In the genomic region with DNA sequence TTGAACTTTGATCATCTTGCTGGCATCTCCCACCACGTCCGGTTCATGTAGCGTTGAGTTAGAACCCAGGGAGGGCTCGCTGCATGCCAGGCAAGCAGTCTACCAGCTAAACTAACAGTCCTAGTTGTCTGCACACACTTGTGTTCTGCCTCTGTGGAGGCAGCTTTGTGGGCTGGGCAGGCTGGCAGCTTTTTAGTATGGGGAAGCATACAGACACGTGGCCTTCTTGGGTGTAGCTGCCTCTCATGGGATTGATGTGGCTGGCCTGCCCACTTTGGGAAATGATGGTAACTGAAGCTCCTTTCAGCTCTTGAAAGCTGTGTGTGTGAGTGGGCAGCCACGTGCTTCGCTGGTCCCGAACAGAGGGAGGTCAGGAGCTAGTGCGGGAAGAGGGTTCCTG, we compare ENCODE assay signal across 35 mouse cellular contexts. TPM values are rescaled to one million over a fixed set of nuclear protein-coding genes. Genes with fewer than 3 reads are reported as not detected.
"Had no signal": no experiment of that assay in that cellular context is flagged by ENCODE, and none has a peak within 500 bp of the region (broad histone marks: within the 10 kb centered on the region; RNA-seq: fewer than 3 reads in every experiment).

No protein-coding gene starts in this region.

- H3K27me3 ChIP-seq: heart, embryonic 13.5 days; heart, embryonic 15.5 days; hindbrain, embryonic 12.5 days; intestine, embryonic 15.5 days; limb, embryonic 12.5 days; liver, embryonic 13.5 days had no signal

- H3K27ac ChIP-seq: heart, adult 2 months; heart, embryonic 13.5 days; heart, embryonic 15.5 days; hindbrain, embryonic 12.5 days; hindbrain, embryonic 14.5 days; intestine, embryonic 15.5 days; layer of hippocampus, adult 2 months; left cerebral cortex, adult 2 months; limb, embryonic 10.5 days; limb, embryonic 12.5 days; liver, embryonic 13.5 days had no signal

- H3K9me3 ChIP-seq: heart, embryonic 13.5 days; heart, embryonic 15.5 days; hindbrain, embryonic 12.5 days; intestine, embryonic 15.5 days; limb, embryonic 10.5 days; limb, embryonic 12.5 days; liver, embryonic 13.5 days had no signal

- H3K4me1 ChIP-seq: heart, embryonic 13.5 days; heart, embryonic 15.5 days; hindbrain, embryonic 12.5 days; intestine, embryonic 15.5 days; limb, embryonic 10.5 days; limb, embryonic 12.5 days; liver, embryonic 13.5 days had no signal

- H3K4me3 ChIP-seq: heart, adult 2 months; heart, embryonic 13.5 days; heart, embryonic 15.5 days; hindbrain, embryonic 12.5 days; intestine, embryonic 15.5 days; layer of hippocampus, adult 2 months; left cerebral cortex, adult 2 months; limb, embryonic 10.5 days; limb, embryonic 12.5 days; liver, embryonic 13.5 days had no signal

- DNase-seq: forebrain, postnatal 0 days; gastrocnemius, postnatal 14 days; gastrocnemius, postnatal 36 days; heart, adult 2 months; heart, postnatal 14 days; heart, postnatal 36 days; kidney, adult 18-20 months; kidney, adult 8-10 months; kidney, postnatal 10 days; kidney, postnatal 25 days; liver; liver, embryonic 13.5 days had no signal

RNA-seq across cellular contexts. Expression of a gene that starts 11.4 kb away (rescaled TPM):
- total RNA-seq: gastrocnemius, adult 8-10 months; gastrocnemius, postnatal 14 days; gastrocnemius, postnatal 36 days; hematopoietic stem cell, adult 5-6 weeks; layer of hippocampus, adult 2 months; layer of hippocampus, postnatal 14 days; left cerebral cortex, adult 2 months; left cerebral cortex, postnatal 14 days; left cerebral cortex, postnatal 36 days had no signal
- polyA plus RNA-seq: forebrain, postnatal 0 days; frontal cortex, adult 2 months; hindbrain, embryonic 14.5 days had no signal

RNA-seq across cellular contexts. Expression of a gene that starts 27.4 kb away (rescaled TPM):
- total RNA-seq: forebrain, postnatal 0 days; gastrocnemius, adult 18-20 months; gastrocnemius, adult 8-10 months; gastrocnemius, postnatal 36 days; heart, adult 2 months; heart, postnatal 14 days; heart, postnatal 36 days; hematopoietic stem cell, adult 5-6 weeks; layer of hippocampus, adult 2 months; layer of hippocampus, postnatal 14 days; left cerebral cortex, adult 2 months; left cerebral cortex, postnatal 14 days; left cerebral cortex, postnatal 36 days had no signal
- polyA plus RNA-seq: forebrain, postnatal 0 days; heart, adult 2 months; heart, postnatal 0 days; hindbrain, embryonic 14.5 days; hindbrain, embryonic 16.5 days; inflammation-experienced regulatory T-cells, adult 6 months; intestine, postnatal 0 days had no signal

RNA-seq across cellular contexts. Expression of a gene that starts 47.0 kb away (rescaled TPM):
- total RNA-seq: gastrocnemius, adult 18-20 months; gastrocnemius, adult 8-10 months; gastrocnemius, postnatal 14 days; gastrocnemius, postnatal 36 days; heart, adult 2 months; heart, postnatal 14 days; heart, postnatal 36 days; hematopoietic stem cell, adult 5-6 weeks; layer of hippocampus, adult 2 months; layer of hippocampus, postnatal 14 days; left cerebral cortex, adult 2 months; left cerebral cortex, postnatal 14 days; left cerebral cortex, postnatal 36 days had no signal
- polyA plus RNA-seq: gonadal fat pad, adult 2 months; heart, adult 2 months; heart, embryonic 15.5 days; heart, postnatal 0 days; hindbrain, embryonic 14.5 days; hindbrain, embryonic 16.5 days; inflammation-experienced regulatory T-cells, adult 6 months; intestine, postnatal 0 days; kidney, embryonic 14.5 days; limb, embryonic 10.5 days; limb, embryonic 12.5 days; liver, embryonic 11.5 days; liver, embryonic 13.5 days had no signal
